Mouse (Mus musculus): Measurements from ENCODE around the gene Wars. TPM values are rescaled to one million over a fixed set of nuclear protein-coding genes. Genes with fewer than 3 reads are reported as not detected.
A peak's percentile ranks its signal among the peaks of the same experiment; 100 is the strongest.
"Not testable (repeated sequence)": the region's sequence is repeated elsewhere in the genome, so short reads cannot be mapped to it uniquely, and the experiment has no call there.

Wars gene
- total and polyA plus RNA-seq, 2 experiments from 2014 or later = 92.4 to 123 TPM

DNA sequence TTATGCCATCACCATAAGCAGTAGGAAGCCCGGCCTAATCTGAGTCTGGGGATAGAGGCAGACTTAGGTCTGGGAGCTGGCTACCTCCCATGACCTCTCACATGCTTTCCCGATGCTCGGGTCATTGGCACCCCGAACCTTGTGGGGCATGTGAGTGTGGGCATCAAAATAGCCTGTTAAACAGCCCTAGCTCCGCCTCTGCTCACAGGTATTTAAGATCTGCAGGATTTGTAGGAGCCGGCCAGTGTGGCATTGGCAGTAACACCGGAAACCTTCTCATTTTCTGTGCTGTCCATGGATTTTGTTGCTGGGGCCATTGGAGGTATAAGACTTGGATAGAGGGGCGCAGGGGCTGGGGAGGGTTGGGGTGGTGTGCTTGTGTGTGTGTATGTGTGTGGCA, 43.1 kb downstream of the Wars start:
- DNase-seq (ENCODE audit: low spot score) (no peak), ATAC-seq (no peak)
- Histone ChIP-seq H3K4me2 (ENCODE audit: low read depth, low read length) (no peak overlapping the region), H3K9ac (replicated peaks; ENCODE audit: low read length) (no peak overlapping the region), H3K36me3 (ENCODE audit: insufficient read depth, low read length) (no peaks in the 10 kb centered on the region), H3K4me3 (ENCODE audit: low read length) (no peak overlapping the region), H3K9me3 (ENCODE audit: low read length) (no peaks in the 10 kb centered on the region), H3K27ac (no peak overlapping the region), H3K27me3 (ENCODE audit: insufficient read depth, low read length) (no peaks in the 10 kb centered on the region), H3K4me1 (ENCODE audit: insufficient read depth, low read length) (no peaks in the 10 kb centered on the region)
- TF ChIP-seq CTCF (IDR thresholded peaks at IDR 0.05; ENCODE audit: low read depth) = no peak
- WGBS = 91% methylated on average over 8 of the region's 8 CpGs

DNA sequence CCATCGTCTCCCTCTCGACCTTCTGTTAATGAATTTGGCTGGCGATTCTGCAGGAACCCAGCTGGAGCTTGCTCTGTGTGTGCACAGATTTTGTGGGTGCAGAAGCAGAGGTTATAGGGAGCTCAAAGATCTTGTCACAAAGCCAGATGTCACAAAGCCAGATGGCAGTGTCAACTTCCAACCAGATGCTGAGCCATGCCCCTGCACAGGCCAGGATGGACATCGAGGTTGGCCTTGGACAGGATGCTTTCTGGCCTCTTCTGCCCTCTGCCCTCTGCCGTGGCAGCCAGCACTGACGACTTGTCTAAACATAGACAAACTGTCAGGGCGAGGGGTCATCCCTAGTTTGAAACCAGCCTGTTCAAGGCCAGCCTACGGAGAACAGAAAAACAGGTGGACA, 43.8 kb downstream of the Wars start:
- H3K9me3 ChIP-seq (ENCODE audit: low read length) = no peaks in the 10 kb centered on the region
- H3K4me1 ChIP-seq (ENCODE audit: insufficient read depth, low read length) = no peaks in the 10 kb centered on the region
- H3K27me3 ChIP-seq (ENCODE audit: insufficient read depth, low read length) = no peaks in the 10 kb centered on the region
- ATAC-seq (peak; percentile 39; the same call in 1 of the 2 replicates), DNase-seq (ENCODE audit: low spot score) (no peak)
- no peaks in the 10 kb centered on the region for H3K36me3 ChIP-seq (ENCODE audit: insufficient read depth, low read length)
- H3K27ac ChIP-seq = no peak overlapping the region
- no peak overlapping the region for H3K9ac ChIP-seq (replicated peaks; ENCODE audit: low read length)
- no peak for TF ChIP-seq CTCF (IDR thresholded peaks at IDR 0.05; ENCODE audit: low read depth)
- H3K4me2 ChIP-seq (ENCODE audit: low read depth, low read length) = no peak overlapping the region
- WGBS = 38% methylated on average over 8 of the region's 8 CpGs
- no peak overlapping the region for H3K4me3 ChIP-seq (ENCODE audit: low read length)

DNA sequence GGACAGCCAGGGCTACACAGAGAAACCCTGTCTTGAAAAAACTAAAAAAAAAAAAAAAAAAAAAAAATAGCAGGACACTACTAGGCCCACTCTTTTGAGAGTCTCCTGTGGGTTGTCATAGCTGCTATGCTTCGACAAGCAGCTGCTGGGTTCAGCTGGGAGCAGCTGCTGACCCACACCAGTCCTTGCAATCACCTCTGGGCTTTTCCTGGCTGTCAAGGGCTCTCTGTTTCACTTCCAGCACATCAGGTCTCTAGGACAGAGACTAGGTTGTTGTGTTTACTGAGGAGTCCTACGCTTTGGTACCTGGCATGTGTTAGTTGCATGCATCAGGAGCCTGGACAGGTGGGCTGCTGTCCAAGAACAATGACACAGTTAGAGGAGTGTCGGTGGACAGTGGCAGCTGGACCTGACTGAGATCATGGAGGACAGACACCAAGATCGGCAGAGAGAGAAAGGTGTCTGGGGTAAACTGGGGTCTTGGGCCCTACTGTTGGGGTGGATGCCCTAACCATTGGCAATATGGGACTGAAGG, 44.4 kb downstream of the Wars start:
- TF ChIP-seq CTCF (IDR thresholded peaks at IDR 0.05; ENCODE audit: low read depth) = no peak
- Histone ChIP-seq H3K27me3 (ENCODE audit: insufficient read depth, low read length) (no peaks in the 10 kb centered on the region), H3K4me1 (ENCODE audit: insufficient read depth, low read length) (no peaks in the 10 kb centered on the region), H3K36me3 (ENCODE audit: insufficient read depth, low read length) (no peaks in the 10 kb centered on the region), H3K9ac (replicated peaks; ENCODE audit: low read length) (no peak overlapping the region), H3K9me3 (ENCODE audit: low read length) (no peaks in the 10 kb centered on the region), H3K27ac (no peak overlapping the region), H3K4me2 (ENCODE audit: low read depth, low read length) (no peak overlapping the region), H3K4me3 (ENCODE audit: low read length) (no peak overlapping the region)
- no peak for ATAC-seq
- no peak for DNase-seq (ENCODE audit: low spot score)
- 76% methylated on average over 4 of the region's 4 CpGs for WGBS

DNA sequence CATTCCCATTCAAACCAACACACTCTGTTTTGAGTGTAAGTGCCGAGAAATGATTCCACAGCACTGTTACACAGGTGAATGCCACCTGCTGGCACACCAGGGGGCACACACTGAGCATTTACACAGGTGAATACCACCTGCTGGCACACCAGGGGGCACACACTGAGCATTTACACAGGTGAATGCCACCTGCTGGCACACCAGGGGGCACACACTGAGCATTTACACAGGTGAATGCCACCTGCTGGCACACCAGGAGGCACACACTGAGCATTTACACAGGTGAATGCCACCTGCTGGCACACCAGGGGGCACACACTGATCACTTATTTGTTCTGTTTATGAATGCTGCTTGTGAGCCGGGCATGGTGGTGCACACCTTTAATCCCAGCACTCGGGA, 45.9 kb downstream of the Wars start:
- not testable (repeated sequence) for H3K27ac ChIP-seq; H3K9me3 ChIP-seq (ENCODE audit: low read length); H3K4me1 ChIP-seq (ENCODE audit: insufficient read depth, low read length); H3K36me3 ChIP-seq (ENCODE audit: insufficient read depth, low read length); H3K4me3 ChIP-seq (ENCODE audit: low read length); H3K9ac ChIP-seq (replicated peaks; ENCODE audit: low read length); H3K4me2 ChIP-seq (ENCODE audit: low read depth, low read length); ATAC-seq; H3K27me3 ChIP-seq (ENCODE audit: insufficient read depth, low read length); DNase-seq (ENCODE audit: low spot score)
- 92% methylated on average over 3 of the region's 3 CpGs for WGBS
- peak; percentile 25; the same call in 1 of the 2 replicates for TF ChIP-seq CTCF (IDR thresholded peaks at IDR 0.05; ENCODE audit: low read depth)

DNA sequence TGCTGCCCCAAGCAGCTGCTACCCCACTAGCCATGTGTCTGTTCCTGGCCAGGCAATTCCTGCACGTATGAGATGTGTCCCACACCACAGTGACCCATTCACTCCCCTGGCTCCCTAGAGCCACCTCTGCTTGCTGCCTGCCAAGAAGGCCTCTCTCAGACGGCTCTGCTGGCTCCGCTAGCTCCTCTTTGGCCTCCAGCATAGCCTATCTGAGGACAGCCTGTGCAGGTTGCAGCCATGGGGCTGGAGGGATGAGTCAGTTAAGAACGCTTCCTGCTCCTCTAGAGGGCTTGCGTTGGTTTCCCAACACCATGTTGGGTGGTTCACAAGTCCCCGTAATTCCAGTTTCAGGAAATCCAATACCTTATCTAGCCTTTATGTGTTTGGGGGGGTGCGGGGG, 51.3 kb downstream of the Wars start:
- DNase-seq (ENCODE audit: low spot score) (no peak), ATAC-seq (no peak)
- WGBS = 80% methylated on average over 7 of the region's 7 CpGs

DNA sequence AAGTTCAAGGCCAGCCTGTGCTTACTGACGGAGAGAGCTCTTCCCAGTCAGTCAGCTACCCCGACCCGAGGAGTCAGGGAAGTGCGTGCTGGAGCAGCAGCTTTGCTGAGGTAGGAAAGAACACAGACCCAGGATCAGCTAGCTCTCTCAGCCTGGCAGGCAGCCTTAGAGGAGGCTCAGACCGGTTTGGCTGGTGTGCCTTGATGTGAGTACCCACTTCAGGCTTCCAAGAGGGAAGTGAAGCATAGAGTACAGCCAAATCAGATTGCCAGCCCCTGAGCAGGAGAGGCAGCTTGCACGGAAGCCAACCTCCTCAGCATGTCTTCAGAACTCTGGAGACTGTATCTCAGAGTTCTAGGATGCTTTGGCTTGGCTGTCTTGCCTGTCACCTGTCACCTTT, 52.8 kb downstream of the Wars start:
- Histone ChIP-seq H3K4me2 (ENCODE audit: low read depth, low read length) (no peak overlapping the region), H3K27me3 (ENCODE audit: insufficient read depth, low read length) (no peaks in the 10 kb centered on the region), H3K36me3 (ENCODE audit: insufficient read depth, low read length) (peaks cover 4% of the 10 kb centered on the region; the same call in 1 of the 2 replicates), H3K4me1 (ENCODE audit: insufficient read depth, low read length) (peaks cover 15% of the 10 kb centered on the region), H3K27ac (no peak overlapping the region), H3K4me3 (ENCODE audit: low read length) (no peak overlapping the region), H3K9ac (replicated peaks; ENCODE audit: low read length) (no peak overlapping the region), H3K9me3 (ENCODE audit: low read length) (no peaks in the 10 kb centered on the region)
- DNase-seq (ENCODE audit: low spot score) (no peak), ATAC-seq (no peak)
- no peak for TF ChIP-seq CTCF (IDR thresholded peaks at IDR 0.05; ENCODE audit: low read depth)
- WGBS = 85% methylated on average over 6 of the region's 6 CpGs

More for the DNA sequence above, 51.3 kb downstream of the Wars start:
- Histone ChIP-seq H3K4me2 (ENCODE audit: low read depth, low read length) (no peak overlapping the region), H3K27me3 (ENCODE audit: insufficient read depth, low read length) (no peaks in the 10 kb centered on the region), H3K27ac (no peak overlapping the region), H3K4me1 (ENCODE audit: insufficient read depth, low read length) (peaks cover 6% of the 10 kb centered on the region), H3K9me3 (ENCODE audit: low read length) (no peaks in the 10 kb centered on the region), H3K4me3 (ENCODE audit: low read length) (no peak overlapping the region), H3K9ac (replicated peaks; ENCODE audit: low read length) (no peak overlapping the region), H3K36me3 (ENCODE audit: insufficient read depth, low read length) (peaks cover 4% of the 10 kb centered on the region; the same call in 1 of the 2 replicates)
- no peak for TF ChIP-seq CTCF (IDR thresholded peaks at IDR 0.05; ENCODE audit: low read depth)

DNA sequence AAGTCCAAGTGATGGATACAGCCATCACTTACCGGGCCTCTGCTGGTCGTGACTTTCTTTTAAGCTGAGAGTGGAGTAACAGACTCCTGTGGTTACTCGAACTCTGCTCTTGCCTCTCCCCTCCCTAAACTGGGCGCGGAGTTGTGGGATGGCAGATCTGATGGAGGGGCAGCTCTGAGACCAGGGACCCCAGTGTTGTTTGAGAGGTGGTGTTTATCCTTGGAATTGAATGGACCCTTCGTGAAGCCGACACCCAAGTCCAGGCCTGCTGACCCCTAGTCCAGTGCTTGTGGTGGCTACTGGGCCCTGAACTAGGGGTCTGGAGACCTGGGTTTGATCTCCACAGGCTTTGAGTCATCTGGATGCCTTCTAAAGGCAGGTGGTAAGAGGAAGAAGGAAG, 57.3 kb downstream of the Wars start:
- Histone ChIP-seq H3K27me3 (ENCODE audit: insufficient read depth, low read length) (no peaks in the 10 kb centered on the region), H3K4me3 (ENCODE audit: low read length) (peak overlapping the region; percentile 60), H3K27ac (peak overlapping the region; percentile 74; the same call in 1 of the 2 replicates), H3K9me3 (ENCODE audit: low read length) (no peaks in the 10 kb centered on the region), H3K36me3 (ENCODE audit: insufficient read depth, low read length) (peaks cover 4% of the 10 kb centered on the region; the same call in 1 of the 2 replicates), H3K4me2 (ENCODE audit: low read depth, low read length) (peak overlapping the region; percentile 84), H3K4me1 (ENCODE audit: insufficient read depth, low read length) (peaks cover 44% of the 10 kb centered on the region), H3K9ac (replicated peaks; ENCODE audit: low read length) (peak overlapping the region; percentile 56)
- DNase-seq (ENCODE audit: low spot score) (no peak), ATAC-seq (no peak)
- WGBS = 58% methylated on average over 7 of the region's 7 CpGs
- no peak for TF ChIP-seq CTCF (IDR thresholded peaks at IDR 0.05; ENCODE audit: low read depth)

Data from hindbrain, postnatal 0 days (tissue).